In genomic region chr4:99650088-99650944, GRCm38 (mm10) we compare ENCODE assay signal across 9 mouse cellular contexts. TPM values are rescaled to one million over a fixed set of nuclear protein-coding genes. Genes with fewer than 3 reads are reported as not detected.
DNase-seq lines count a peak whose midpoint lies in the region; ATAC-seq and TF ChIP-seq lines count a peak whose summit lies in the region.
"Had no signal": no experiment of that assay in that cellular context is flagged by ENCODE, and none has a peak within 500 bp of the region (broad histone marks: within the 10 kb centered on the region; RNA-seq: fewer than 3 reads in every experiment).

No protein-coding gene starts in this region.

- H3K36me3 ChIP-seq in E14TG2a.4 (ENCODE audit: insufficient read depth, low read length) = no peaks in the 10 kb centered on the region
- no peaks in the 10 kb centered on the region for H3K36me3 ChIP-seq in embryonic facial prominence, embryonic 13.5 days
- no peaks in the 10 kb centered on the region for H3K36me3 ChIP-seq in intestine, embryonic 15.5 days
- H3K36me3 ChIP-seq in neural tube, embryonic 13.5 days = no peaks in the 10 kb centered on the region
- H3K36me3 ChIP-seq: G1E had no signal

- peaks cover 30% of the 10 kb centered on the region for H3K27me3 ChIP-seq in E14TG2a.4 (ENCODE audit: insufficient read depth, low read length)
- H3K27me3 ChIP-seq in embryonic facial prominence, embryonic 13.5 days = peaks cover 87% of the 10 kb centered on the region
- H3K27me3 ChIP-seq in intestine, embryonic 15.5 days (replicated peaks) = peaks cover 74% of the 10 kb centered on the region
- peaks cover 98% of the 10 kb centered on the region for H3K27me3 ChIP-seq in neural tube, embryonic 13.5 days

- TF ChIP-seq CTCF in E14TG2a.4 (conservative IDR thresholded peaks at IDR 0.05; ENCODE audit: low read length) = peak; percentile 53

- peak; percentile 29 for DNase-seq in gastrocnemius, adult 18-20 months (ENCODE audit: low spot score)
- no peak for DNase-seq in gastrocnemius, adult 8-10 months (ENCODE audit: low spot score in 2 of 2)
- DNase-seq in urinary bladder, postnatal 10 days (ENCODE audit: low spot score) = no peak
- no peak for DNase-seq in urinary bladder, postnatal 25 days (ENCODE audit: low spot score)

- ATAC-seq in embryonic facial prominence, embryonic 13.5 days (ENCODE audit: insufficient number of reproducible peaks, insufficient read depth, low FRiP score, low TSS enrichment, low read depth) = no peak
- 0 out of 2 replicates have a peak, but pooled peaks have one; percentile 35 for ATAC-seq in intestine, embryonic 15.5 days
- ATAC-seq in neural tube, embryonic 13.5 days (ENCODE audit: low read depth) = no peak

- no peak overlapping the region for H3K4me2 ChIP-seq in embryonic facial prominence, embryonic 13.5 days
- H3K4me2 ChIP-seq in intestine, embryonic 15.5 days (replicated peaks) = 0 out of 2 replicates have a peak overlapping the region, but pooled peaks have one; percentile 5
- peak overlapping the region; percentile 47 for H3K4me2 ChIP-seq in neural tube, embryonic 13.5 days

- peak overlapping the region; percentile 77 for H3K4me3 ChIP-seq in E14TG2a.4 (replicated peaks; ENCODE audit: low read length)
- peak overlapping the region; percentile 28; the same call in 1 of the 2 replicates for H3K4me3 ChIP-seq in embryonic facial prominence, embryonic 13.5 days
- H3K4me3 ChIP-seq in intestine, embryonic 15.5 days (replicated peaks) = no peak overlapping the region
- peak overlapping the region; percentile 28; the same call in 1 of the 2 replicates for H3K4me3 ChIP-seq in neural tube, embryonic 13.5 days

- H3K9me3 ChIP-seq in E14TG2a.4 (ENCODE audit: low read length) = no peaks in the 10 kb centered on the region
- H3K9me3 ChIP-seq in embryonic facial prominence, embryonic 13.5 days = no peaks in the 10 kb centered on the region
- H3K9me3 ChIP-seq in intestine, embryonic 15.5 days = no peaks in the 10 kb centered on the region
- H3K9me3 ChIP-seq in neural tube, embryonic 13.5 days = no peaks in the 10 kb centered on the region

- WGBS in embryonic facial prominence, embryonic 13.5 days = 3% methylated on average over 44 of the region's 44 CpGs
- WGBS in intestine, embryonic 15.5 days = 4% methylated on average over 44 of the region's 44 CpGs
- WGBS in neural tube, embryonic 13.5 days = 2% methylated on average over 44 of the region's 44 CpGs

- H3K9ac ChIP-seq in embryonic facial prominence, embryonic 13.5 days = no peak overlapping the region
- no peak overlapping the region for H3K9ac ChIP-seq in intestine, embryonic 15.5 days
- H3K9ac ChIP-seq in neural tube, embryonic 13.5 days = no peak overlapping the region; the same call in 1 of the 2 replicates

- no peak overlapping the region for H3K27ac ChIP-seq in embryonic facial prominence, embryonic 13.5 days
- no peak overlapping the region for H3K27ac ChIP-seq in intestine, embryonic 15.5 days
- H3K27ac ChIP-seq in neural tube, embryonic 13.5 days (replicated peaks) = peak overlapping the region; percentile 67; the same call in 1 of the 2 replicates

- peaks cover 78% of the 10 kb centered on the region for H3K4me1 ChIP-seq in E14TG2a.4 (replicated peaks; ENCODE audit: low read depth, low read length)
- peaks cover 12% of the 10 kb centered on the region; the same call in 1 of the 2 replicates for H3K4me1 ChIP-seq in embryonic facial prominence, embryonic 13.5 days
- peaks cover 16% of the 10 kb centered on the region for H3K4me1 ChIP-seq in intestine, embryonic 15.5 days (replicated peaks)
- peaks cover 9% of the 10 kb centered on the region; the same call in 1 of the 2 replicates for H3K4me1 ChIP-seq in neural tube, embryonic 13.5 days (replicated peaks)

RNA-seq across cellular contexts. Expression of gene Foxd3, which starts 5.8 kb away (rescaled TPM):
- 1 to 10 TPM; 1.1 to 1.6 TPM for total RNA-seq in gastrocnemius, adult 18-20 months (2021)
- 1 to 10 TPM in 3 of 4 experiments, under 1 TPM in 1; 0.79 to 1.5 (median 1.2) TPM for total RNA-seq in gastrocnemius, adult 8-10 months (2022)
- polyA plus RNA-seq in embryonic facial prominence, embryonic 13.5 days (2015; fragmentation: Nextera tagmentation; extraction: Ambion mirVana) = 0.90 and 1.0 TPM in 2 replicates
- 0.83 and 1.3 TPM in 2 replicates for polyA plus RNA-seq in intestine, embryonic 15.5 days (2015; fragmentation: Nextera tagmentation; extraction: Ambion mirVana)
- polyA plus RNA-seq in neural tube, embryonic 13.5 days (2015; fragmentation: Nextera tagmentation; extraction: Ambion mirVana) = 3.7 and 3.8 TPM in 2 replicates
- total RNA-seq: G1E had no signal
- polyA plus RNA-seq: G1E had no signal
